Mouse (Mus musculus) thymus, postnatal 10 days (tissue): ENCODE measurements around the gene Bcl7b.
"Not testable (repeated sequence)": the region's sequence is repeated elsewhere in the genome, so short reads cannot be mapped to it uniquely, and the experiment has no call there.

Experiments used
- DNase-seq, 2 experiments: peaks; one replicate each; pipeline ENCODE4 v3.0.0; 2021; ENCODE audit warnings: low spot score in 2 of 2

Bcl7b gene

GRCm38 (mm10) chr5:135208197-135208596 is 40.1 kb downstream of the Bcl7b start:
- no peak for DNase-seq

- DNase-seq, result no peak
Measured at GRCm38 (mm10) chr5:135216871-135217270, 48.8 kb downstream of the Bcl7b start.

GRCm38 (mm10) chr5:135220941-135221340 is 52.9 kb downstream of the Bcl7b start:
- DNase-seq, result no peak

DNA sequence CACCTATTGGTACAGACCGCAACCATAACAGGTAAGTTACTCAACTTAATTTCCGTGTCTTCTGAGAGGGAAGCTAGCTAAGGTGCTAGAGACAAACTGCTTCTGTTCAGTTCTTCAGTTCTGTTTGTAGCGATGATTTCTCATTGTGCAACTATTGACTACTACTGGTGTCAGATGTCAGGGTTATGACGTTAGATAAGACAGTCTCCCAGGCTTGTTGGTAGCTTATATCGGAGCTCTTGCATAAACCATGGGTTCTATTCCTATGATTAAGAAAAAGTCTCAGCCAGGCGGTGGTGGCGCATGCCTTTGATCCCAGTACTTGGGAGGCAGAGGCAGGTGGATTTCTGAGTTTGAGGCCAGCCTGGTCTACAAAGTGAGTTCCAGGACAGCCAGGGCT is 54.0 kb downstream of the Bcl7b start:
- DNase-seq, result no peak

GRCm38 (mm10) chr5:135224169-135224568 is 56.1 kb downstream of the Bcl7b start:
- DNase-seq, result no peak

GRCm38 (mm10) chr5:135225879-135226278 is 57.8 kb downstream of the Bcl7b start:
- DNase-seq, result not testable (repeated sequence)

- DNase-seq, result no peak
Measured at GRCm38 (mm10) chr5:135230186-135230585, 62.1 kb downstream of the Bcl7b start.
